In the genomic region with DNA sequence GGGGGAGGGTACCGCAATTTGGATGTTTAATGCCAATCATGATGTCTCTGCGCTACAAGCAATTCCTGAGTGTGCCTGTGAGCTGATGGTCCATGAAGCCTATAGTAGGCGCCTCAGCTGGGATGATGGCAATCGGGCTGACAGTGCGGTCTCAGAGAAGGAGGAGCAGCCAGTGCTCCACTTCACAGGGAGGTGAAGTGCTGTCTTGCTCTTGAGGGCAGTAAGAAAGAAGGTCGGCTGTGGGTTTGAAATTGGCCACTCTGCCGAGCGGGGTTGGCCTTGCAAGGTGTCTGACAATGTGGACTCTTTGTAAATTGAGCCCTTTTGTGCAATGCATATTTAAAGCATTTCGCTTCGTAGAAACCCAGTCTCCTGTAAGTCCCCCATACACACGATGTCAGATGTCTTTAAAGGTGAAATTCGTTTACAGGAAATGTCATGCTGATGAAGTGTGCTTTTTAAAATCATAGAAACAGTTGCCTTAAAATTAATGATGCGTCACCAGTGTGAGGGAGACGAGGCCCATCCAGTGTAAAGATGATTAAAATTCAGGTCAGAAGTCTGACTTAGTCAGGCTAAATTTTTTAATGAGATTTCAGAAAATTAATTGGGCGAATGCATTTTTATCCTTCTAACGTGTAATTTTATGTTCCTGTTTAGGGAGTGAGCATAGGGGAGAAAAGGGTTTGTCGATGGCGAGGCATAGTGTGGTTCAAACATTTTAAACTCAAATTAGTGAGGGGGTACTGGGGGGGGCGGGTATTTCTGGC, we compare ENCODE assay signal across 24 mouse cellular contexts. TPM values are rescaled to one million over a fixed set of nuclear protein-coding genes. Genes with fewer than 3 reads are reported as not detected.
DNase-seq lines count a peak whose midpoint lies in the region; ATAC-seq lines count a peak whose summit lies in the region.
"Had no signal": no experiment of that assay in that cellular context is flagged by ENCODE, and none has a peak within 500 bp of the region (broad histone marks: within the 10 kb centered on the region; RNA-seq: fewer than 3 reads in every experiment).

No protein-coding gene starts in this region.

- WGBS in hindbrain, embryonic 13.5 days, result 54% methylated on average over 19 of the region's 19 CpGs
- WGBS in hindbrain, embryonic 14.5 days, result 51% methylated on average over 19 of the region's 19 CpGs
- 54% methylated on average over 19 of the region's 19 CpGs for WGBS in midbrain, embryonic 15.5 days

- H3K4me3 ChIP-seq in hindbrain, embryonic 13.5 days, result no peak overlapping the region
- no peak overlapping the region for H3K4me3 ChIP-seq in hindbrain, embryonic 14.5 days (replicated peaks; ENCODE audit: low read length)
- no peak overlapping the region for H3K4me3 ChIP-seq in midbrain, embryonic 15.5 days
- H3K4me3 ChIP-seq: hindbrain, embryonic 15.5 days; intestine, embryonic 15.5 days; limb, embryonic 13.5 days; liver, embryonic 12.5 days; megakaryocyte, embryonic 14.5 days; neural tube, embryonic 13.5 days had no signal

- H3K9ac ChIP-seq in hindbrain, embryonic 13.5 days, result no peak overlapping the region
- H3K9ac ChIP-seq in hindbrain, embryonic 14.5 days, result no peak overlapping the region
- H3K9ac ChIP-seq in midbrain, embryonic 15.5 days, result no peak overlapping the region
- H3K9ac ChIP-seq: hindbrain, embryonic 15.5 days; intestine, embryonic 15.5 days; limb, embryonic 13.5 days; liver, embryonic 12.5 days; neural tube, embryonic 13.5 days had no signal

- no peak overlapping the region for H3K27ac ChIP-seq in hindbrain, embryonic 13.5 days
- H3K27ac ChIP-seq in hindbrain, embryonic 14.5 days, result no peak overlapping the region
- peak overlapping the region; percentile 13; the same call in 1 of the 2 replicates for H3K27ac ChIP-seq in midbrain, embryonic 15.5 days
- H3K27ac ChIP-seq: hindbrain, embryonic 15.5 days; intestine, embryonic 15.5 days; limb, embryonic 13.5 days; liver, embryonic 12.5 days; neural tube, embryonic 13.5 days had no signal

- no peak for DNase-seq in hindbrain, embryonic 14.5 days (ENCODE audit: low spot score)
- peak; percentile 11 for DNase-seq in ES-CJ7 (ENCODE audit: low read depth, low spot score)
- DNase-seq in Muller cell, postnatal 12 days (ENCODE audit: inconsistent ontology term), result peak; percentile 75
- DNase-seq in layer of hippocampus, adult 9-10 months (ENCODE audit: low spot score), result no peak
- DNase-seq in urinary bladder, adult 18-20 months (ENCODE audit: low spot score in 2 of 2), result no peak
- DNase-seq: adrenal gland, postnatal 10 days; cerebellum, adult 9-10 months; gastrocnemius, postnatal 10 days; heart, adult 11 months; kidney, adult 8-10 months; kidney, postnatal 14 days; lung, adult 18-20 months; thymus, adult 2 months; thymus, postnatal 4 days had no signal

- no peaks in the 10 kb centered on the region for H3K9me3 ChIP-seq in hindbrain, embryonic 13.5 days
- no peaks in the 10 kb centered on the region for H3K9me3 ChIP-seq in hindbrain, embryonic 14.5 days (ENCODE audit: control insufficient read depth, low read length)
- H3K9me3 ChIP-seq in midbrain, embryonic 15.5 days, result no peaks in the 10 kb centered on the region
- H3K9me3 ChIP-seq: hindbrain, embryonic 15.5 days; intestine, embryonic 15.5 days; limb, embryonic 13.5 days; liver, embryonic 12.5 days; neural tube, embryonic 13.5 days had no signal

- 0 out of 2 replicates have a peak, but pooled peaks have one; percentile 8 for ATAC-seq in hindbrain, embryonic 13.5 days (ENCODE audit: low FRiP score)
- ATAC-seq in hindbrain, embryonic 14.5 days (ENCODE audit: low FRiP score), result no peak
- no peak for ATAC-seq in midbrain, embryonic 15.5 days (replicated peaks)
- ATAC-seq: forebrain, embryonic 14.5 days; intestine, embryonic 15.5 days; liver, embryonic 12.5 days had no signal

- H3K36me3 ChIP-seq in hindbrain, embryonic 13.5 days, result peaks cover 8% of the 10 kb centered on the region
- no peaks in the 10 kb centered on the region for H3K36me3 ChIP-seq in hindbrain, embryonic 14.5 days (replicated peaks; ENCODE audit: control insufficient read depth, insufficient read depth)
- no peaks in the 10 kb centered on the region for H3K36me3 ChIP-seq in midbrain, embryonic 15.5 days (replicated peaks)

- no peaks in the 10 kb centered on the region for H3K27me3 ChIP-seq in hindbrain, embryonic 13.5 days
- H3K27me3 ChIP-seq in hindbrain, embryonic 14.5 days (ENCODE audit: control insufficient read depth, insufficient read depth, low read length), result no peaks in the 10 kb centered on the region
- no peaks in the 10 kb centered on the region for H3K27me3 ChIP-seq in midbrain, embryonic 15.5 days (replicated peaks)
- H3K27me3 ChIP-seq: hindbrain, embryonic 15.5 days; intestine, embryonic 15.5 days; limb, embryonic 13.5 days; liver, embryonic 12.5 days; neural tube, embryonic 13.5 days had no signal

- peaks cover 45% of the 10 kb centered on the region for H3K4me1 ChIP-seq in hindbrain, embryonic 13.5 days (replicated peaks)
- peaks cover 21% of the 10 kb centered on the region for H3K4me1 ChIP-seq in hindbrain, embryonic 14.5 days (replicated peaks; ENCODE audit: control insufficient read depth, insufficient read depth, low read length)
- H3K4me1 ChIP-seq in midbrain, embryonic 15.5 days, result peaks cover 9% of the 10 kb centered on the region
- H3K4me1 ChIP-seq: limb, embryonic 13.5 days; liver, embryonic 12.5 days had no signal

- H3K4me2 ChIP-seq in hindbrain, embryonic 13.5 days, result no peak overlapping the region
- H3K4me2 ChIP-seq in hindbrain, embryonic 14.5 days (replicated peaks), result no peak overlapping the region
- H3K4me2 ChIP-seq in midbrain, embryonic 15.5 days, result no peak overlapping the region
- H3K4me2 ChIP-seq: heart, embryonic 11.5 days; hindbrain, embryonic 15.5 days; intestine, embryonic 15.5 days; limb, embryonic 13.5 days; liver, embryonic 12.5 days; neural tube, embryonic 13.5 days had no signal

RNA-seq across cellular contexts. Expression of gene Nek6, which starts 43.0 kb away (rescaled TPM):
- 57.3 and 58.0 TPM in 2 replicates for polyA plus RNA-seq in hindbrain, embryonic 13.5 days (2015; fragmentation: Nextera tagmentation; extraction: Ambion mirVana)
- polyA plus RNA-seq in hindbrain, embryonic 14.5 days (2014; fragmentation: Nextera tagmentation; extraction: Ambion mirVana), result 55.0 and 58.4 TPM in 2 replicates
- polyA plus RNA-seq in midbrain, embryonic 15.5 days (2015; fragmentation: Nextera tagmentation; extraction: Ambion mirVana), result 56.0 and 66.1 TPM in 2 replicates

Comparison
In these comparisons a context has a peak if more than half of its experiments do, and no peak if none do; other contexts are left out.
1. DNase-seq: peak in ES-CJ7 (single experiment) and Muller cell, postnatal 12 days (single experiment); none in hindbrain, embryonic 14.5 days (single experiment), layer of hippocampus, adult 9-10 months (single experiment) and urinary bladder, adult 18-20 months (0 of 2).